Mouse (Mus musculus): ENCODE data around the gene Wipf1. TPM values are rescaled to one million over a fixed set of nuclear protein-coding genes. Genes with fewer than 3 reads are reported as not detected.

Gene Wipf1
- total and polyA plus RNA-seq, 2 experiments from 2014 or later, result 1.8 to 2.4 TPM

DNA sequence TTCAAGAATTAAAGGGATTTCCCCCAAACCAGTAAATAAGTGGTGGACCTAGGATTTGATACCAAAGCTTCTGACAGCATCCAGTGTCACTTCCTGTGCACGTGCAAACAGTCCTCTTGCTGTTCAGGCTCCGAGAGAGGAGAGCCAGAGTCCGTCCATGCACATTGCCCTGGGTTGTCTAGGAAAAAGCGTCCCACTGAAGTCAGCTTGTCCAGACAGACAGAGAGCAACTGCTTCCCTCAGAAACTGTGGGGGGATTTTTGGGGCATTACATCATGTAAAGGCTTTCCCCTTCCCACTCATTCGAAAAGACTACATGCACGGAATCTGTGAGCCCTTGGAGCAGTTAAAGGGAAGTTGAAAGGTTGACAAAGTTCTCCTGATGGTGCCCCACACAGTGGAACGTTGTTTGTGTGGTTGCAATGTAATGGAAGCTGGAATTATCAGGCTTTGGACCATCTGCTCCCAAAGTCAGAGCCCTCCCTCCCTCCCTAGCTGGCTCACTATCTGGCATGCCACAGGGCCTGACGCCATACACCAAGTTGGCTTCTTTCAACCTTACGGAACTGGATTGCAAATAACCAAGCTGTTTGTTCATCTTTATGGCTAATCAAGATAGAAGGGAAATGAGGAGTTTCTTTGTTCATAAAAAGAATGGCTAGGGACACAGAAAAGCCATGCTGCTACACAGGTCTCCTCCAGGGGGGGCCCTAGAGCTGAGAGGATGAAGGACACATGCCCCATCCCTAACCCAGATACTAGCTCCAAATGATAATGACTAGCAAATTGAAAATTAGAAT is 37.9 kb downstream of the Wipf1 start:
- no peak overlapping the region for H3K4me2 ChIP-seq (ENCODE audit: low read depth, low read length, poor library complexity, severe bottlenecking)
- H3K27me3 ChIP-seq (ENCODE audit: insufficient read depth, low read length), result no peaks in the 10 kb centered on the region
- 70% methylated on average over 9 of the region's 9 CpGs for WGBS
- H3K36me3 ChIP-seq (ENCODE audit: insufficient read depth, low read length), result no peaks in the 10 kb centered on the region
- ATAC-seq (ENCODE audit: low FRiP score) (no peak), DNase-seq (ENCODE audit: low spot score) (no peak)
- TF ChIP-seq CTCF (IDR thresholded peaks at IDR 0.05), result peak; percentile 44
- H3K27ac ChIP-seq (ENCODE audit: low read depth, low read length), result no peak overlapping the region
- H3K9me3 ChIP-seq (ENCODE audit: low read length), result no peaks in the 10 kb centered on the region
- H3K4me3 ChIP-seq (ENCODE audit: low read depth, low read length), result no peak overlapping the region
- H3K9ac ChIP-seq (replicated peaks; ENCODE audit: low read length, poor library complexity, severe bottlenecking), result no peak overlapping the region
- H3K4me1 ChIP-seq (ENCODE audit: insufficient read depth, low read length), result no peaks in the 10 kb centered on the region

DNA sequence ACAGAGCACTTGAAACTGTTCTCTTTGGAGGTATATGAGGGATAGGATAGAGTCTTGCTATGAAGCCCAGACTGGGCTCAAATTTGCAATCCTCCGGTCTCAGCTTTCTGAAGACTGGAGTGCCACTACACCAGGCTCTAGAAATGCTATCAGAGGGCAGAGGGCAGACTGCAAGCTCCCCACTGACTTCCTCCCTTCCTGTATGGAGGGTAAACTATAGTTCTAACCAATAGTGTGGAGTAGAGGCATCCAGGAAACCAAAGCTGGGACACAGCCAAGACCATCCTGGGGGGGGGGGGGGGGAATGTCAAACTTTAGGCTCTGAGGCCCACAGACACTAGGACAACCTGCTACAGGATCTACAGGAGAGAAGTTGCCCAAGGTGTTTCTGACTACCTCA is 39.1 kb downstream of the Wipf1 start:
- Histone ChIP-seq H3K4me3 (ENCODE audit: low read depth, low read length) (no peak overlapping the region), H3K4me1 (ENCODE audit: insufficient read depth, low read length) (no peaks in the 10 kb centered on the region), H3K27ac (ENCODE audit: low read depth, low read length) (no peak overlapping the region), H3K4me2 (ENCODE audit: low read depth, low read length, poor library complexity, severe bottlenecking) (no peak overlapping the region), H3K9me3 (ENCODE audit: low read length) (no peaks in the 10 kb centered on the region), H3K9ac (replicated peaks; ENCODE audit: low read length, poor library complexity, severe bottlenecking) (no peak overlapping the region), H3K36me3 (ENCODE audit: insufficient read depth, low read length) (no peaks in the 10 kb centered on the region), H3K27me3 (ENCODE audit: insufficient read depth, low read length) (no peaks in the 10 kb centered on the region)
- TF ChIP-seq CTCF (IDR thresholded peaks at IDR 0.05), result no peak
- WGBS, result 92% methylated on average over 1 of the region's 1 CpGs
- ATAC-seq (ENCODE audit: low FRiP score), result no peak
- DNase-seq (ENCODE audit: low spot score), result no peak

DNA sequence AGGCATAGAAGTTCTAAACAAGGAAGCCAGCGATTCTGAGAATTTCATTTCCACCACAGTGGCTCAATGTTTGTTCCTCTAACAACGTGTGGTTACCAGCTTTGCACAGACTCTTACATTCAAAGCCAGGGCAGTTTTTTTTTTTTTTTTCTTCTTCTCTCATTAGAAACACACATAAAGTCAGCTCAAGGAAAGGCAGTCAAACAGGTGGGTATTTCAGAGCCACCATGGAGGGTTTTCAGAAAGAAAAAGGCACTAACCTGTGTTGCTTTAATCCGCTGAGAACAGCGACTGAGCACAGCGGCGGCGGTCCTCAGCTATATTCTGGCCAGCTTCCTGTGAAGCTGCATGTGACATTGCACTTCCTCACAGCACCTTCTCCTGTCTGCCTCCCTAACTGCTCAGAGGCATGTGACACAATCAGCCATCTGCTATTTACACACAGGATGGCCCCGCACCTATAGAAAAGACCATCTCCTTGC is 43.4 kb downstream of the Wipf1 start:
- no peak overlapping the region for H3K27ac ChIP-seq (ENCODE audit: low read depth, low read length)
- H3K9me3 ChIP-seq (ENCODE audit: low read length), result no peaks in the 10 kb centered on the region
- no peak for TF ChIP-seq CTCF (IDR thresholded peaks at IDR 0.05)
- H3K4me1 ChIP-seq (ENCODE audit: insufficient read depth, low read length), result no peaks in the 10 kb centered on the region
- H3K27me3 ChIP-seq (ENCODE audit: insufficient read depth, low read length), result no peaks in the 10 kb centered on the region
- H3K9ac ChIP-seq (replicated peaks; ENCODE audit: low read length, poor library complexity, severe bottlenecking), result no peak overlapping the region
- DNase-seq (ENCODE audit: low spot score), result no peak
- ATAC-seq (ENCODE audit: low FRiP score), result no peak
- no peak overlapping the region for H3K4me3 ChIP-seq (ENCODE audit: low read depth, low read length)
- no peaks in the 10 kb centered on the region for H3K36me3 ChIP-seq (ENCODE audit: insufficient read depth, low read length)
- H3K4me2 ChIP-seq (ENCODE audit: low read depth, low read length, poor library complexity, severe bottlenecking), result no peak overlapping the region
- 91% methylated on average over 8 of the region's 8 CpGs for WGBS

DNA sequence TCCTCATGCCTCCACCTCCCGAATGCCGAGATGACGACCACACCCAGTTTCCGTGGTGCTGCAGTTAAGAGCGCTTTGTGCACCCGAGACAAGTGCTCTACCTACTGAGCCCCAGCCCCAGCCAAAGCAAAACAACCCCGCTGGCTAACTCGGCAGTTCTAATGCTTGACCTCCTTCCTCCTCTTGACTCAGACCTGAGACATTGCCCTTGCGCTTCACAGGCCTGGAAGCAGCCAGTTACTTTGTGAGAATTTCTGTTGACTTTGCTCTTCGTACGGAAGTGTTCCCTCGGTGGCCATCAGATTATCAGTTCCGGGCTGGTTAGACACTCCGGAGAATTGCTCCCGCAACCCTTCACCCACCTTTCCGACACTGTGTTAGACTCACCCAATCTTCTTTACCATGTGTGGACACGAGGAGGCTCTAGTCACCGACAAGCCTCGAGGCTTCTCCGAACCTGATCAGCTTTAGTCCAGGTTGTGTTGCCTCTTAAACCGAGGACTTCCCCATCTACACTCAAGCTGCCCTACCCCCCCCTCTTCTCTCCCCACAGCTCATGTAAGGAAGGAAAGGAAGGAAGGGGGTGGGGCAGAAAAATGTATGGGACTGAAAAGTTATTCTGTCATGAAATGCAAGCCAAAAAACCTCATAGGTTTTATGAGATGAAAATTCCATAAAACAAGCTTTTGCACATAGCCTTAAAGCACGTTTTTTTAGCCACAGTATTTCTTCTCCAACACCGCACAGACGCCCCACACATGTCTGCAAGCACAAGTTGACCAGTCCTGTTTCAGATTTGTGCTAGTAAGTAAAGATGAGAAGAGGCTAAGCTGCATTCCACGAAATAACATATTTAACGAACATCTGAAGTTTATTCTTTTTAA is 44.1 kb downstream of the Wipf1 start:
- Histone ChIP-seq H3K9me3 (ENCODE audit: low read length) (no peaks in the 10 kb centered on the region), H3K4me2 (ENCODE audit: low read depth, low read length, poor library complexity, severe bottlenecking) (0 out of 2 replicates have a peak overlapping the region, but pooled peaks have one; percentile 19), H3K27ac (ENCODE audit: low read depth, low read length) (no peak overlapping the region), H3K27me3 (ENCODE audit: insufficient read depth, low read length) (no peaks in the 10 kb centered on the region), H3K9ac (replicated peaks; ENCODE audit: low read length, poor library complexity, severe bottlenecking) (no peak overlapping the region), H3K36me3 (ENCODE audit: insufficient read depth, low read length) (no peaks in the 10 kb centered on the region), H3K4me1 (ENCODE audit: insufficient read depth, low read length) (no peaks in the 10 kb centered on the region), H3K4me3 (ENCODE audit: low read depth, low read length) (no peak overlapping the region)
- ATAC-seq (ENCODE audit: low FRiP score) (no peak), DNase-seq (ENCODE audit: low spot score) (no peak)
- no peak for TF ChIP-seq CTCF (IDR thresholded peaks at IDR 0.05)
- WGBS, result 84% methylated on average over 26 of the region's 26 CpGs

DNA sequence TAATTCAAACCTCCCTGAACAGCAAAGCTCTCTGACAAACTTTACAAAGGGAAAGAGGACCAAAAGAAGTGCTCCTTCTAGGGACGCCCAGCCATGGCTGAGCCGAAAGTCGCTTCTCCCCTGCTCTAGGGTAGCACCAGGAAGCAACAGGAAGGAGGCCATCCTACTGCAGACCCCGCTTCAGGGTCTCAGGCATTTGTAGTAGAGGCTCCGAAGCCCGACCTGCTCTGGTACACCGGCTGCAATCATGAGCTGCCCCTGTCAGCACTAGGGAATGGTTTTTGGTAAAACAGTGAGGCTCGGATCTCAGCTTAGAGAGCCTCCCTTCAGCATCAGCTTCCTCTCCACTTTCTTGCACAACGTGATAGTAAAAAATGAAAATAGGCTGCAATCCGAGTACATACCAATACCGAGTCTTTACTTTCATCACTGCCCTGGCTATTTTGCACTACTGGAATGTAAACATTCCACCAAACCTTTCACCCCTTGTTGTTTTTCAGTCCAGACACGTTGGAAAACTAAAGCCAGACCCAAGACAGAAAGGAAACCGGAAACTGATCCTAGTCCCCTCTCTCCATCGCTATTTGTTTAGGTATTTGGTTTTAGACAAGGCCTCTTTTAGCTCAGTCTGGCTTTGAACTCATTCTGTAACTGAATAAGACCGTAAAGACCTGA is 44.8 kb downstream of the Wipf1 start:
- DNase-seq (ENCODE audit: low spot score) (no peak), ATAC-seq (ENCODE audit: low FRiP score) (no peak)
- Histone ChIP-seq H3K9ac (replicated peaks; ENCODE audit: low read length, poor library complexity, severe bottlenecking) (no peak overlapping the region), H3K27me3 (ENCODE audit: insufficient read depth, low read length) (no peaks in the 10 kb centered on the region), H3K36me3 (ENCODE audit: insufficient read depth, low read length) (no peaks in the 10 kb centered on the region), H3K4me1 (ENCODE audit: insufficient read depth, low read length) (no peaks in the 10 kb centered on the region), H3K4me2 (ENCODE audit: low read depth, low read length, poor library complexity, severe bottlenecking) (0 out of 2 replicates have a peak overlapping the region, but pooled peaks have one; percentile 19), H3K4me3 (ENCODE audit: low read depth, low read length) (no peak overlapping the region), H3K27ac (ENCODE audit: low read depth, low read length) (no peak overlapping the region), H3K9me3 (ENCODE audit: low read length) (no peaks in the 10 kb centered on the region)
- WGBS, result 59% methylated on average over 15 of the region's 15 CpGs
- TF ChIP-seq CTCF (IDR thresholded peaks at IDR 0.05), result no peak
